Mouse (Mus musculus) heart, embryonic 12.5 days (tissue): ENCODE measurements around the gene Apmap. TPM values are rescaled to one million over a fixed set of nuclear protein-coding genes. Genes with fewer than 3 reads are reported as not detected.

Experiments
- ATAC-seq: fragments of 200-750 bp; cut with Nextera tagmentation; 2 replicates; pipeline ENCODE4 v1.8.0; 2017; ENCODE audit warnings: moderate TSS enrichment, moderate library complexity; ENCODE audit not compliant: insufficient number of reproducible peaks, low FRiP score
- H3K27ac ChIP-seq: fragments of 300-500 bp; sonication (generic); 2 replicates; pipeline ENCODE4 v1.5.1; 2016; ENCODE audit warnings: mild to moderate bottlenecking, moderate library complexity; ENCODE audit not compliant: poor library complexity, severe bottlenecking
- H3K27me3 ChIP-seq: fragments of 300-500 bp; sonication (generic); replicated peaks from 2 replicates; pipeline ENCODE4 v1.6.1; 2016; ENCODE audit warnings: mild to moderate bottlenecking, moderate library complexity
- H3K36me3 ChIP-seq: fragments of 300-500 bp; sonication (generic); 2 replicates; pipeline ENCODE4 v1.6.1; 2016; ENCODE audit warnings: mild to moderate bottlenecking, moderate library complexity
- H3K4me1 ChIP-seq: fragments of 300-500 bp; sonication (generic); replicated peaks from 2 replicates; pipeline ENCODE4 v1.6.1; 2016; ENCODE audit warnings: mild to moderate bottlenecking
- H3K4me2 ChIP-seq: fragments of 300-500 bp; sonication (generic); 2 replicates; pipeline ENCODE4 v1.6.1; 2016; ENCODE audit warnings: mild to moderate bottlenecking, moderate library complexity
- H3K4me3 ChIP-seq: fragments of 300-500 bp; sonication (generic); 2 replicates; pipeline ENCODE4 v1.5.1; 2016; ENCODE audit warnings: mild to moderate bottlenecking
- H3K9ac ChIP-seq: fragments of 300-500 bp; sonication (generic); 2 replicates; pipeline ENCODE4 v1.6.1; 2016; ENCODE audit warnings: mild to moderate bottlenecking, moderate library complexity
- H3K9me3 ChIP-seq: fragments of 300-500 bp; sonication (generic); replicated peaks from 2 replicates; pipeline ENCODE4 v1.6.1; 2016; ENCODE audit warnings: mild to moderate bottlenecking, moderate library complexity
- WGBS: fragments of 180-500 bp; shearing (Covaris S2); methylation state at CpG from one replicate; pipeline ENCODE4 v1.1.7; 2016; 5-methylcytosine and 5-hydroxymethylcytosine counted together
- polyA plus RNA-seq: library from polyadenylated mRNA; unstranded; fragments of >200 nt; fragmentation: Nextera tagmentation; extraction: Ambion mirVana; gene quantifications from 2 replicates; pipeline ENCODE4 v1.2.1, GENCODE M21; 2016

Apmap gene
- polyA plus RNA-seq = 29.3 and 32.5 TPM in 2 replicates

- H3K4me2 ChIP-seq = peak within 1 kb of the TSS; percentile 87
- peak within 1 kb of the TSS; percentile 98 for H3K4me3 ChIP-seq
- H3K9ac ChIP-seq = peak within 1 kb of the TSS; percentile 94
- H3K27ac ChIP-seq = 0 out of 2 replicates have a peak within 1 kb of the TSS, but pooled peaks have one; percentile 28
- H3K36me3 ChIP-seq = no peaks in the 10 kb centered on the region
- ATAC-seq = peak; percentile 97
- no peaks in the 10 kb centered on the region for H3K9me3 ChIP-seq
- WGBS = under 1% methylated on average over 42 of the region's 42 CpGs
- H3K4me1 ChIP-seq = peaks cover 6% of the 10 kb centered on the region
- no peaks in the 10 kb centered on the region for H3K27me3 ChIP-seq
Observed at GRCm38 (mm10) chr2:150608087-150608799, at the start of gene Apmap. Apmap (minus strand) TSS chr2:150608567.

- Histone ChIP-seq H3K4me3 (no peak overlapping the region), H3K9ac (no peak overlapping the region), H3K27me3 (no peaks in the 10 kb centered on the region), H3K4me1 (peaks cover 5% of the 10 kb centered on the region; the same call in 1 of the 2 replicates), H3K4me2 (no peak overlapping the region), H3K27ac (no peak overlapping the region), H3K36me3 (peaks cover 4% of the 10 kb centered on the region; the same call in 1 of the 2 replicates), H3K9me3 (0 out of 2 replicates have a peak, but pooled peaks cover 2% of the 10 kb centered on the region)
- ATAC-seq = no peak
- WGBS = 75% methylated on average over 8 of the region's 8 CpGs
Observed at GRCm38 (mm10) chr2:150656975-150657768, 48.8 kb upstream of the Apmap start.

GRCm38 (mm10) chr2:150656112-150656511 is 47.7 kb upstream of the Apmap start:
- 96% methylated on average over 3 of the region's 3 CpGs for WGBS

GRCm38 (mm10) chr2:150655290-150655689 is 46.9 kb upstream of the Apmap start:
- Histone ChIP-seq H3K4me2 (no peak overlapping the region), H3K27ac (no peak overlapping the region), H3K36me3 (peaks cover 4% of the 10 kb centered on the region; the same call in 1 of the 2 replicates), H3K9ac (no peak overlapping the region), H3K27me3 (no peaks in the 10 kb centered on the region), H3K9me3 (0 out of 2 replicates have a peak, but pooled peaks cover 2% of the 10 kb centered on the region), H3K4me3 (no peak overlapping the region), H3K4me1 (peaks cover 14% of the 10 kb centered on the region)
- ATAC-seq = no peak
- WGBS = 75% methylated on average over 6 of the region's 6 CpGs

More at GRCm38 (mm10) chr2:150656112-150656511, 47.7 kb upstream of the Apmap start:
- Histone ChIP-seq H3K9ac (no peak overlapping the region), H3K4me3 (no peak overlapping the region), H3K4me1 (peaks cover 7% of the 10 kb centered on the region), H3K9me3 (0 out of 2 replicates have a peak, but pooled peaks cover 2% of the 10 kb centered on the region), H3K27me3 (no peaks in the 10 kb centered on the region), H3K36me3 (peaks cover 4% of the 10 kb centered on the region; the same call in 1 of the 2 replicates), H3K4me2 (no peak overlapping the region), H3K27ac (no peak overlapping the region)
- no peak for ATAC-seq

- Histone ChIP-seq H3K9me3 (0 out of 2 replicates have a peak, but pooled peaks cover 2% of the 10 kb centered on the region), H3K27ac (no peak overlapping the region), H3K4me3 (no peak overlapping the region), H3K9ac (no peak overlapping the region), H3K4me2 (no peak overlapping the region), H3K36me3 (peaks cover 4% of the 10 kb centered on the region; the same call in 1 of the 2 replicates), H3K4me1 (peaks cover 15% of the 10 kb centered on the region), H3K27me3 (no peaks in the 10 kb centered on the region)
- no peak for ATAC-seq
- 92% methylated on average over 2 of the region's 2 CpGs for WGBS
Observed at GRCm38 (mm10) chr2:150654814-150655213, 46.4 kb upstream of the Apmap start.

GRCm38 (mm10) chr2:150651366-150651765 is 43.0 kb upstream of the Apmap start:
- 64% methylated on average over 9 of the region's 9 CpGs for WGBS
- H3K27me3 ChIP-seq = no peaks in the 10 kb centered on the region
- H3K4me2 ChIP-seq = peak overlapping the region; percentile 32; the same call in 1 of the 2 replicates
- H3K27ac ChIP-seq = peak overlapping the region; percentile 87
- H3K4me3 ChIP-seq = no peak overlapping the region
- 0 out of 2 replicates have a peak overlapping the region, but pooled peaks have one; percentile 4 for H3K9ac ChIP-seq
- no peak for ATAC-seq
- H3K4me1 ChIP-seq = peaks cover 24% of the 10 kb centered on the region
- no peaks in the 10 kb centered on the region for H3K36me3 ChIP-seq
- no peaks in the 10 kb centered on the region for H3K9me3 ChIP-seq

GRCm38 (mm10) chr2:150650511-150651074 is 42.2 kb upstream of the Apmap start:
- Histone ChIP-seq H3K4me2 (peak overlapping the region; percentile 32), H3K27ac (peak overlapping the region; percentile 87), H3K9me3 (no peaks in the 10 kb centered on the region), H3K4me3 (no peak overlapping the region), H3K9ac (peak overlapping the region; percentile 4; the same call in 1 of the 2 replicates), H3K27me3 (no peaks in the 10 kb centered on the region), H3K4me1 (peaks cover 24% of the 10 kb centered on the region), H3K36me3 (no peaks in the 10 kb centered on the region)
- peak; percentile 59; the same call in 1 of the 2 replicates for ATAC-seq
- 11% methylated on average over 7 of the region's 7 CpGs for WGBS

GRCm38 (mm10) chr2:150648300-150648895 is 40.0 kb upstream of the Apmap start:
- Histone ChIP-seq H3K27ac (no peak overlapping the region), H3K4me1 (peaks cover 24% of the 10 kb centered on the region), H3K4me3 (no peak overlapping the region), H3K36me3 (no peaks in the 10 kb centered on the region), H3K9me3 (no peaks in the 10 kb centered on the region), H3K27me3 (no peaks in the 10 kb centered on the region), H3K9ac (no peak overlapping the region), H3K4me2 (no peak overlapping the region)
- WGBS = 56% methylated on average over 13 of the region's 13 CpGs
- no peak for ATAC-seq

GRCm38 (mm10) chr2:150647681-150648299 is 39.4 kb upstream of the Apmap start:
- WGBS = 79% methylated on average over 14 of the region's 14 CpGs
- no peak for ATAC-seq

GRCm38 (mm10) chr2:150646411-150647121 is 38.2 kb upstream of the Apmap start:
- Histone ChIP-seq H3K36me3 (no peaks in the 10 kb centered on the region), H3K27ac (no peak overlapping the region), H3K4me3 (no peak overlapping the region), H3K27me3 (no peaks in the 10 kb centered on the region), H3K9me3 (no peaks in the 10 kb centered on the region), H3K4me2 (no peak overlapping the region), H3K9ac (no peak overlapping the region), H3K4me1 (peaks cover 24% of the 10 kb centered on the region)
- no peak for ATAC-seq
- 81% methylated on average over 8 of the region's 8 CpGs for WGBS

More at GRCm38 (mm10) chr2:150647681-150648299, 39.4 kb upstream of the Apmap start:
- Histone ChIP-seq H3K27me3 (no peaks in the 10 kb centered on the region), H3K27ac (no peak overlapping the region), H3K4me3 (no peak overlapping the region), H3K4me2 (no peak overlapping the region), H3K9me3 (no peaks in the 10 kb centered on the region), H3K36me3 (no peaks in the 10 kb centered on the region), H3K9ac (no peak overlapping the region), H3K4me1 (peaks cover 24% of the 10 kb centered on the region)
